Mouse (Mus musculus) cerebellum, adult 2 months (tissue): Measurements from ENCODE around the gene Atp6v0d1. TPM values are rescaled to one million over a fixed set of nuclear protein-coding genes. Genes with fewer than 3 reads are reported as not detected.
A peak's percentile ranks its signal among the peaks of the same experiment; 100 is the strongest.

Source experiments
- DNase-seq, 2 experiments: peaks; one replicate each; pipeline ENCODE4 v3.0.0; 2021
- H3K27ac ChIP-seq: fragments of 200-500 bp; 2 replicates; pipeline ENCODE4 v1.5.1; 2012; ENCODE audit warnings: low read length, control low read depth, inconsistent platforms; ENCODE audit not compliant: insufficient read depth
- H3K27me3 ChIP-seq: fragments of 200-500 bp; 2 replicates; pipeline ENCODE4 v1.6.1; 2012; ENCODE audit warnings: inconsistent platforms, mild to moderate bottlenecking, low read length, moderate library complexity; ENCODE audit not compliant: control insufficient read depth, insufficient read depth
- H3K4me1 ChIP-seq: fragments of 200-500 bp; 2 replicates; pipeline ENCODE4 v1.6.1; 2011; ENCODE audit warnings: low read length; ENCODE audit not compliant: control insufficient read depth, insufficient read depth
- H3K4me3 ChIP-seq: fragments of 200-500 bp; replicated peaks from 2 replicates; pipeline ENCODE3; 2011; ENCODE audit warnings: mild to moderate bottlenecking, low read depth, low read length, control low read depth; ENCODE audit not compliant: insufficient read depth
- CTCF ChIP-seq: fragments of 200-500 bp; IDR thresholded peaks from 2 replicates; pipeline ENCODE4 v1.5.1; 2011; ENCODE audit warnings: low read depth, mild to moderate bottlenecking, control low read depth, low read length, moderate library complexity, borderline replicate concordance; ENCODE audit not compliant: insufficient read depth
- POLR2A ChIP-seq: fragments of 200-500 bp; IDR thresholded peaks from 2 replicates; pipeline ENCODE4 v1.6.1; 2011; ENCODE audit warnings: low read length, control low read depth, borderline replicate concordance; ENCODE audit not compliant: insufficient read depth
- WGBS: fragments of 180-500 bp; shearing (Covaris S2); methylation state at CpG from one replicate; pipeline ENCODE4 v1.1.7; 2018; 5-methylcytosine and 5-hydroxymethylcytosine counted together
- polyA plus RNA-seq: library from polyadenylated mRNA; depleted of rRNA; stranded (reverse); fragments of >200 nt; gene quantifications from 2 replicates; pipeline ENCODE4 v1.2.3, GENCODE M21; 2012

The Atp6v0d1 gene
- polyA plus RNA-seq, 1 experiment = 336 TPM

DNA sequence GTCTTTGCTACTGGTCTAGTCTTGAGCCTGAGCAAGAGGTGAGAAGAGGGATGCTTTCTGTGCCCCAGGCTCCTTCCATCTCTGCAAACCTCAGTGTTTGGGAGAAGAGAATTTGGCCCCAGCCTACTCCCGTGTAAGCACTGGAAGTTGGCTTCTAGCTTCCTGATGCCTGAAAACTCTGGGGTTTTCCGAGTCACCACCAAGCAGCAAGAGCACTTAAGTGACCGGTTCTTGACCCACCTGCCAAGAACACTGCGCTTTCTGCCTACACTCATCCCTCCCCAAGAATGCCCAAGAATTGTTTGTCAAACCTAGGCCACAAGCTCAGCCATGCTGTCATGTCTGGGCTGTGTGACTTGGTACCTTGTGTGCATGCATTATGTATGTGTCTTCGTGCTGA lies 45.3 kb downstream of the Atp6v0d1 start:
- TF ChIP-seq CTCF = no peak
- TF ChIP-seq POLR2A = no peak
- 65% methylated on average over 5 of the region's 5 CpGs for WGBS

DNA sequence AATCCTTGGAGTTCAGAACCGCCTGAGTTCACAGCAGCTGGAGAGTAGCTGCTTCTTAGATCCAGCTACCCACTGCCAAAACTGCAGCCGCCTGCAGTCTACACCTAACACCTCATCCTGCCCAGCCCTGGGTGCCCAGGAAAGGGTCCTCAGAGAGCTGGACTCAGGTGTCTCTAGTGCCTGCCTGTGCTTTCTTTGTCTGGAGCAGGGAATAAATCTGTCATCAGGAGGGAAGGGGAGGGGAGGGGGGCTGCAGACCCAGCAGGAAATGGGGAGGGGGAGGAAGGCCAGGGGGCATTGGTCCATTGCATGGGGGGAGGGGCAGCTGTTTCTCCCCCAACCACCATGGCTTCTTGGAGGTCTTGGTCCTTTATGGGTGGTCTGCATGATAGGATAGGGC lies 46.3 kb downstream of the Atp6v0d1 start:
- WGBS = 27% methylated on average over 2 of the region's 2 CpGs
- TF ChIP-seq POLR2A (no peak), CTCF (no peak)
- Histone ChIP-seq H3K27me3 (no peaks in the 10 kb centered on the region), H3K4me3 (no peak overlapping the region), H3K4me1 (peaks cover 5% of the 10 kb centered on the region; the same call in 1 of the 2 replicates), H3K27ac (no peak overlapping the region)
- no peak for DNase-seq

More for the DNA sequence above, 45.3 kb downstream of the Atp6v0d1 start:
- Histone ChIP-seq H3K4me3 (no peak overlapping the region), H3K27me3 (no peaks in the 10 kb centered on the region), H3K27ac (no peak overlapping the region), H3K4me1 (peaks cover 5% of the 10 kb centered on the region; the same call in 1 of the 2 replicates)
- DNase-seq = no peak

DNA sequence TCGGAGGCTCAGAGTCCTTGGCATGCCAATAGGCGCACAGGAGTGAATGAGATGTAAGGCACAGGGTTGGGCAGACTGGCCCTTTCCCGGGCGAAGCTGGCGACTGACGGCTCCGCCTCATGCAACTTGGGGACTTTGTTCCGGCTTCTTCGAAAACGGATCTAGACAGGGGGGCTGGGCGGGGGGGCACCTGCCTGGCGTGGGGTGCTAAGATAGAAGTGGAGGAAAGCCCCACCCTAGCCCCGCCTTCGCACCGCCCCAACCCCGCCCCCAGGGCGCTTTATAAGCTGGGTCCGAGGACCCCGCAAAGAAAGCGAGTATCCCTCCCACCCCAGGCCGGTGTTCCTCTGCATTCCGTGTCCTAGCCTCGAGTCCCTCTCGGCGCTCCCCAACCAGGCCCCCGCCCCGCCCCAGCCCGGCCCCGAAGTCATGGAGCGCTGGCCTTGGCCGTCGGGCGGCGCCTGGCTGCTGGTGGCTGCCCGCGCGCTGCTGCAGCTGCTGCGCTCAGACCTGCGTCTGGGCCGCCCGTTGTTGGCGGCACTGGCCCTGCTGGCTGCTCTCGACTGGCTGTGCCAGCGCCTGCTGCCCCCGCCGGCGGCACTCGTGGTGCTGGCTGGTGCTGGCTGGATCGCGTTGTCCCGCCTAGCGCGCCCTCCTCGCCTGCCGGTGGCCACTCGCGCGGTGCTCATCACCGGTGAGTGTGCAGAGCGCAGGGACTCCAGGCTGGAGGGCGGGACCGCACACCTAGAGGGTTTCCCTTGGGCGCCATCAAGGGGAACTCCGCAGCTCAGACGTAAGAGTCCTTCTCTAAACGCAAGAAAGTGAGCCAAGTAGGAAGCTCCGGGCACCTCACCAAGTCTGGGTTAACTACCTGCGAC lies 47.2 kb downstream of the Atp6v0d1 start, which contains the start of gene Hsd11b2:
Gene Hsd11b2 (plus strand): TSS at position 320 of the 878 bp plus-strand sequence.
- Histone ChIP-seq H3K4me1 (peaks cover 5% of the 10 kb centered on the region; the same call in 1 of the 2 replicates), H3K4me3 (peak within 1 kb of the TSS; percentile 6), H3K27ac (no peak within 1 kb of the TSS), H3K27me3 (no peaks in the 10 kb centered on the region)
- 1% methylated on average over 67 of the region's 68 CpGs for WGBS
- DNase-seq = peak; percentile 43 to 47
- TF ChIP-seq CTCF (no peak), POLR2A (no peak)

GRCm38 (mm10) chr8:105517346-105517745 lies 48.5 kb downstream of the Atp6v0d1 start:
- no peak overlapping the region for H3K27ac ChIP-seq
- no peak overlapping the region for H3K4me3 ChIP-seq
- 46% methylated on average over 8 of the region's 8 CpGs for WGBS
- H3K27me3 ChIP-seq = no peaks in the 10 kb centered on the region
- H3K4me1 ChIP-seq = peaks cover 5% of the 10 kb centered on the region; the same call in 1 of the 2 replicates
- no peak for DNase-seq
- no peak for TF ChIP-seq POLR2A
- no peak for TF ChIP-seq CTCF

GRCm38 (mm10) chr8:105516018-105516645 lies 49.7 kb downstream of the Atp6v0d1 start:
- Histone ChIP-seq H3K4me3 (no peak overlapping the region), H3K27me3 (no peaks in the 10 kb centered on the region), H3K27ac (no peak overlapping the region), H3K4me1 (peaks cover 5% of the 10 kb centered on the region; the same call in 1 of the 2 replicates)
- DNase-seq = peak; percentile 74 to 85
- TF ChIP-seq CTCF = peak; percentile 98
- no peak for TF ChIP-seq POLR2A
- WGBS = 11% methylated on average over 12 of the region's 12 CpGs

- Histone ChIP-seq H3K4me1 (peaks cover 5% of the 10 kb centered on the region; the same call in 1 of the 2 replicates), H3K27me3 (no peaks in the 10 kb centered on the region), H3K27ac (no peak overlapping the region), H3K4me3 (no peak overlapping the region)
- DNase-seq = no peak
- no peak for TF ChIP-seq CTCF
- no peak for TF ChIP-seq POLR2A
- 57% methylated on average over 5 of the region's 5 CpGs for WGBS
Observed at GRCm38 (mm10) chr8:105514656-105515055, 51.2 kb downstream of the Atp6v0d1 start.

DNA sequence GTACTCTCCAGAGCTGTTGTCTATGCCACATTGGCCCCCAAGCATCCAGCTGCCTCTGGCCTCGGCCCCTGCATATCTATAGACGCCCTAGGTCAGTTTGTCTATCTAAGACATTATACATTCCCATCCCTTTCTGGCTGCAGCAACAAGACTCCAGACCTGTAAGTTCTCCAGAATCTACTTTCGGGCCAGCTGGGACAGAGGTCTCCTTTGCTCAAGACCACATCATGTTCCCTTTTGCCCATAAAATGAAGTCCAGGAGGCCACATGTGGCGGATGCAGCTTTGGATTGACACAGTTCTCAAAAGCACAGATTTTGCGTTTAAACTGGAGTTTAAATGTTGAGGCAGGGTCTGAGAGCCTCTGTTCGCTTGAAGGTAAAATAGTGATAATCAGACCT lies 51.7 kb downstream of the Atp6v0d1 start:
- no peak overlapping the region for H3K27ac ChIP-seq
- WGBS = 91% methylated on average over 6 of the region's 6 CpGs
- no peaks in the 10 kb centered on the region for H3K27me3 ChIP-seq
- TF ChIP-seq POLR2A (no peak), CTCF (no peak)
- no peak overlapping the region for H3K4me3 ChIP-seq
- H3K4me1 ChIP-seq = peaks cover 5% of the 10 kb centered on the region; the same call in 1 of the 2 replicates
- DNase-seq = no peak
